Mouse (Mus musculus): ENCODE measurements around the gene Cacnb3.

Cacnb3 gene

GRCm38 (mm10) chr15:98677977-98678376 lies 47.3 kb downstream of the Cacnb3 start:
- no peak for DNase-seq

- DNase-seq, result no peak
These were observed 50.0 kb downstream of the Cacnb3 start for GRCm38 (mm10) chr15:98680660-98681059.

- DNase-seq, result no peak
These were observed 51.0 kb downstream of the Cacnb3 start for GRCm38 (mm10) chr15:98681633-98682032.

- no peak for DNase-seq
These were observed 52.5 kb downstream of the Cacnb3 start for GRCm38 (mm10) chr15:98683177-98683576.

GRCm38 (mm10) chr15:98683746-98684145 lies 53.1 kb downstream of the Cacnb3 start:
- DNase-seq, result no peak

GRCm38 (mm10) chr15:98685926-98686325 lies 55.3 kb downstream of the Cacnb3 start:
- no peak for DNase-seq

GRCm38 (mm10) chr15:98689682-98690081 lies 59.0 kb downstream of the Cacnb3 start:
- DNase-seq, result no peak

GRCm38 (mm10) chr15:98691486-98692147 lies 61.0 kb downstream of the Cacnb3 start:
- DNase-seq, result no peak

GRCm38 (mm10) chr15:98692171-98692715 lies 61.6 kb downstream of the Cacnb3 start:
- DNase-seq, result no peak
